Mouse (Mus musculus) G1E (cell line): Measurements from ENCODE around the gene Mok. TPM values are rescaled to one million over a fixed set of nuclear protein-coding genes. Genes with fewer than 3 reads are reported as not detected.

Experiments used
- ATAC-seq: 2 replicates; pipeline ENCODE4 v1.8.0; 2016; ENCODE audit warnings: mild to moderate bottlenecking; ENCODE audit not compliant: insufficient number of reproducible peaks, poor library complexity, low FRiP score, severe bottlenecking; ENCODE audit errors: extremely low read depth
- DNase-seq: peaks from one replicate; pipeline ENCODE4 v3.0.0; 2012; ENCODE audit warnings: low spot score
- H3K27me3 ChIP-seq: 2 replicates; pipeline ENCODE4 v1.6.1; 2012; ENCODE audit warnings: mild to moderate bottlenecking, low read length, inconsistent platforms; ENCODE audit not compliant: insufficient read depth
- H3K36me3 ChIP-seq: replicated peaks from 2 replicates; pipeline ENCODE3; 2012; ENCODE audit warnings: mild to moderate bottlenecking, inconsistent platforms
- H3K4me1 ChIP-seq: 2 replicates; pipeline ENCODE4 v1.6.1; 2012; ENCODE audit warnings: low read depth, low read length, inconsistent platforms, mixed read lengths; ENCODE audit not compliant: insufficient read depth
- H3K4me3 ChIP-seq: 2 replicates; pipeline ENCODE4 v1.5.1; 2012; ENCODE audit warnings: low read depth, mild to moderate bottlenecking, inconsistent platforms, low read length, moderate library complexity, mixed read lengths
- H3K9me3 ChIP-seq: replicated peaks from 2 replicates; pipeline ENCODE4 v1.6.1; 2012; ENCODE audit warnings: inconsistent platforms
- CTCF ChIP-seq: IDR thresholded peaks from 2 replicates; pipeline ENCODE4 v1.5.1; 2012; ENCODE audit warnings: low read depth, low read length, inconsistent platforms, mixed read lengths
- GATA1 ChIP-seq: IDR thresholded peaks from 2 replicates; pipeline ENCODE4 v1.6.1; 2012; ENCODE audit warnings: borderline replicate concordance, low read length, inconsistent platforms, mixed read lengths
- GATA2 ChIP-seq: IDR thresholded peaks from 2 replicates; pipeline ENCODE4 v1.6.1; 2012; ENCODE audit warnings: low read depth, low read length, inconsistent platforms, borderline replicate concordance
- POLR2AphosphoS5 ChIP-seq: IDR thresholded peaks from 2 replicates; pipeline ENCODE4 v1.6.1; 2012; ENCODE audit warnings: low read depth, low read length, inconsistent platforms; ENCODE audit not compliant: insufficient replicate concordance
- TAL1 ChIP-seq: conservative IDR thresholded peaks from 2 replicates; pipeline ENCODE4 v1.6.1; 2012; ENCODE audit warnings: low read depth, low read length, inconsistent platforms, mixed read lengths
- polyA plus RNA-seq: library from polyadenylated mRNA; stranded (reverse); fragments of >175 nt; gene quantifications from 2 replicates; pipeline ENCODE4 v1.2.3, GENCODE M21; 2012
- total RNA-seq, 2 experiments: library from RNA; stranded (forward) in 1 of 2; stranded (reverse) in 1 of 2; fragments of 200-1000 nt in 1 of 2; fragments of >200 nt in 1 of 2; fragmentation: Nextera tagmentation in 1 of 2; gene quantifications; 2 replicates each; pipeline ENCODE4 v1.2.3; 2014 to 2017

The Mok gene
- total and polyA plus RNA-seq, 3 experiments = 0.62 to 3.3 (median 0.93) TPM

DNA sequence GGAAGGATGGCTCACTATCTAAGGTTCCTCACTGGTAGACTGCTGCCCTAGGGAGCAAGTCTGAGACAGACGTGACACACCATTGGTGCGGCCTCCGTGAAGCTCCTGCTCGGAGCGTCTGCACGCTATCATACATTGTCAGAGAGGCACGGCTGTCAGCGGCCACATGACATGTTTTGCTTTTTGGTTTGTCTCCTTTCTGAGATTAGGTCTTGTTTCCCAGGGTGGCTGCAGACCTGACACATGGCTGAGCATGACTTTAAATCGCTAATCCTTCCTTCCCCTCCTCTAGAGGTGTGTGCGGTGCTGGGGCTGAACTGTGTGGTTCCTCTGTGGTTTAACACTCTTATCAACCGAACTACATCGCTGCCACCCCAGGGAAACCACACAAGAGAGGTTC is 10.7 kb upstream of the Mok start:
- ATAC-seq (peak; percentile 51), DNase-seq (peak; percentile 61)
- peaks cover 23% of the 10 kb centered on the region for H3K27me3 ChIP-seq
- H3K36me3 ChIP-seq = peaks cover 21% of the 10 kb centered on the region
- TF ChIP-seq POLR2AphosphoS5 (no peak), GATA2 (no peak), CTCF (no peak), GATA1 (no peak), TAL1 (no peak)
- no peaks in the 10 kb centered on the region for H3K9me3 ChIP-seq
- peaks cover 54% of the 10 kb centered on the region for H3K4me1 ChIP-seq
- peak overlapping the region; percentile 77 for H3K4me3 ChIP-seq

- no peak for DNase-seq
- Histone ChIP-seq H3K36me3 (peaks cover 17% of the 10 kb centered on the region), H3K27me3 (peaks cover 23% of the 10 kb centered on the region), H3K4me3 (peak overlapping the region; percentile 77), H3K4me1 (peaks cover 59% of the 10 kb centered on the region), H3K9me3 (no peaks in the 10 kb centered on the region)
- ATAC-seq = no peak
- no peak for TF ChIP-seq GATA2
- TF ChIP-seq TAL1 = no peak
- TF ChIP-seq CTCF = no peak
- no peak for TF ChIP-seq GATA1
- TF ChIP-seq POLR2AphosphoS5 = no peak
These were observed 10.2 kb upstream of the Mok start for GRCm38 (mm10) chr12:110850929-110851256.

GRCm38 (mm10) chr12:110850010-110850928 is 9.5 kb upstream of the Mok start, which contains the start of gene Zfp839:
TSS of gene Zfp839 (plus strand) at chr12:110850253.
- H3K4me3 ChIP-seq = peak within 1 kb of the TSS; percentile 77
- TF ChIP-seq TAL1 (no peak), GATA1 (no peak), GATA2 (no peak), CTCF (no peak)
- peaks cover 21% of the 10 kb centered on the region for H3K27me3 ChIP-seq
- H3K4me1 ChIP-seq = peaks cover 65% of the 10 kb centered on the region
- peak; percentile 26; the same call in 1 of the 2 replicates for ATAC-seq
- peaks cover 10% of the 10 kb centered on the region for H3K36me3 ChIP-seq
- no peaks in the 10 kb centered on the region for H3K9me3 ChIP-seq
- peak; percentile 81 for DNase-seq

DNA sequence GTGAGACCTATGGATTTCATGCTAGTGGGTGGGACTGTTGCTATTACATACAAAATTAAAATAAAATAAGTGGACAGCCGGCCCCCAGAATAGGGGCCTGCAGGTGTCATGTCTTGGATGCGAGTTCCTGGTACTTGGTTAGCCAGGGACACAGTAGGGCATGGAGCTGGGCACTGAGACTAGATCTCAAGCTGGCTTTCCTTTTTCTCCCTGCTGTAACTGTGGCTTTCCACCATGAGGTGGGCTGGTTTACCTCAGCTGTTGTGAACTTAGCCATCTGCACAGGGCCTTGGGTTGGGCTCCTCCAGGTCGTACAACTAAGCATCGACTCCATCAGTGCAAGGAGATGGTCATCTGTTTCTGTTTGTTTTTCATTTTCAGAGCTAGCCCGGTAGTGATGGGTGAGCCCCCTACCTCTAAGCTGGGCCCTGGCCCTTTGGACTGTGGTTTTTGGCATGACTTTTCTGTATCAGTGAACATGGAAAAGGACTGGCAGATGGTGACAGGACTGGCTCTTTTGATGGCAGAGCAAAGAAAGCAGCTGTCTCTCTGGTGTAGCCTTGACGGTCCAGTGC is 5.5 kb upstream of the Mok start:
- Histone ChIP-seq H3K4me1 (peaks cover 66% of the 10 kb centered on the region), H3K4me3 (no peak overlapping the region), H3K9me3 (no peaks in the 10 kb centered on the region), H3K27me3 (peaks cover 6% of the 10 kb centered on the region; the same call in 1 of the 2 replicates), H3K36me3 (no peaks in the 10 kb centered on the region)
- TF ChIP-seq TAL1 = no peak
- no peak for TF ChIP-seq CTCF
- TF ChIP-seq POLR2AphosphoS5 = no peak
- TF ChIP-seq GATA2 = no peak
- no peak for TF ChIP-seq GATA1
- ATAC-seq = no peak
- no peak for DNase-seq

DNA sequence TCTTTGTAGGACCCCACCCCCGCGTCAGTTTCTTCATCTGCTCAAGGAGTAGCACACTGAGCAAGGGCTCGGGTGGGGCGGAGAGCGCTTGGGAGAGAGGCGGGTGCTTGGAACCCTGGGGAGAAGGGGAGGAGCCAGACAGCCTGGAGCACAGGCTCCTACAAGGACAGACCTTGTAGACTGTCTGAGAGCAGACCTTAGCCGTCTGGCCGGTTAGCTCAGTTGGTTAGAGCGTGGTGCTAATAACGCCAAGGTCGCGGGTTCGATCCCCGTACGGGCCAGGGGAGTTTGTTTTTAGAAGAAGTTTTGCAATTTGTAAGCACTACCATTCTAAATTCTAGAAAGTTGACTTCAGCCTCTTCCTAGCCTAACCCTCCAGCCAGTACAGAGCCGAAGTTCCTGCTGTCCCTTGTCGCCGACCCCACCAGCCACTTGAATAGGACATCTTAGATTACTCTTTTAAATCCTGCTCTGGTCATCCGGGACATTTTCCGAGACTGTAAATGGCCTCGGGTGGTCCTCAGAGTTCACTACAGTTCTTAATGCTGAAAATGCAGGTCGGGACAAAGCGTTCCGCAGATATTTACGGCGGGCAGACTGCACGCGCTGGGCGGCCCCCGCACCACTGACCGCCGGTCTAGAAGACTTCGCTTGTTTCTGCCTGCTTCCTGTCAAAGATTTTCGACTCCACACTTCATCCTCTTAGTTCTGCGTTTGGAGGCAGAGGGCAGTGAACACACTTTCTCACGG is 4.6 kb upstream of the Mok start:
- H3K4me3 ChIP-seq = peak overlapping the region; percentile 72

More for the DNA sequence above, 4.6 kb upstream of the Mok start:
- Histone ChIP-seq H3K36me3 (no peaks in the 10 kb centered on the region), H3K9me3 (no peaks in the 10 kb centered on the region), H3K27me3 (peaks cover 9% of the 10 kb centered on the region), H3K4me1 (peaks cover 63% of the 10 kb centered on the region)
- ATAC-seq = peak; percentile 87
- TF ChIP-seq CTCF = no peak
- TF ChIP-seq GATA1 = no peak
- no peak for TF ChIP-seq TAL1
- TF ChIP-seq POLR2AphosphoS5 = no peak
- no peak for TF ChIP-seq GATA2
- DNase-seq = peak; percentile 95
